Mouse (Mus musculus) ES-Bruce4 (cell line): Measurements from ENCODE around the gene Pofut1. TPM values are rescaled to one million over a fixed set of nuclear protein-coding genes. Genes with fewer than 3 reads are reported as not detected.

ENCODE experiments used
- H3K27ac ChIP-seq: 2 replicates; pipeline ENCODE4 v1.5.1; 2012; ENCODE audit warnings: low read length, inconsistent platforms; ENCODE audit not compliant: insufficient read depth
- H3K27me3 ChIP-seq: 2 replicates; pipeline ENCODE4 v1.6.1; 2012; ENCODE audit warnings: mild to moderate bottlenecking, low read length, inconsistent platforms; ENCODE audit not compliant: control insufficient read depth, poor library complexity, insufficient read depth, severe bottlenecking
- H3K36me3 ChIP-seq: 2 replicates; pipeline ENCODE4 v1.6.1; 2012; ENCODE audit warnings: inconsistent platforms, mild to moderate bottlenecking, low read length, moderate library complexity; ENCODE audit not compliant: control insufficient read depth, poor library complexity, insufficient read depth, severe bottlenecking
- H3K4me1 ChIP-seq: one replicate; pipeline ENCODE4 v1.8.1; 2011; ENCODE audit warnings: low read length; ENCODE audit not compliant: control insufficient read depth, insufficient read depth
- H3K4me3 ChIP-seq: 2 replicates; pipeline ENCODE4 v1.5.1; 2011; ENCODE audit warnings: low read depth, mild to moderate bottlenecking, low read length
- H3K9ac ChIP-seq: 2 replicates; pipeline ENCODE4 v1.6.1; 2012; ENCODE audit warnings: low read depth, mild to moderate bottlenecking, inconsistent platforms; ENCODE audit not compliant: poor library complexity, severe bottlenecking
- H3K9me3 ChIP-seq: replicated peaks from 2 replicates; pipeline ENCODE4 v1.6.1; 2012; ENCODE audit warnings: mild to moderate bottlenecking, low read length, inconsistent platforms; ENCODE audit not compliant: control insufficient read depth, poor library complexity, insufficient read depth, severe bottlenecking
- CTCF ChIP-seq: IDR thresholded peaks from one replicate; pipeline ENCODE4 v1.8.1; 2011; ENCODE audit warnings: low read depth, low read length
- EP300 ChIP-seq: IDR thresholded peaks from 2 replicates; pipeline ENCODE4 v1.6.1; 2011; ENCODE audit warnings: low read depth, low read length; ENCODE audit not compliant: insufficient read depth
- POLR2A ChIP-seq: IDR thresholded peaks from one replicate; pipeline ENCODE4 v1.8.1; 2011; ENCODE audit warnings: low read length; ENCODE audit not compliant: insufficient read depth
- polyA plus RNA-seq: library from polyadenylated mRNA; stranded (reverse); fragments of >200 nt; gene quantifications from 2 replicates; pipeline ENCODE4 v1.2.4, GENCODE M21; 2011; ENCODE audit warnings: low read depth; ENCODE audit not compliant: missing spikeins, insufficient read depth, insufficient read length

Pofut1 gene
- 22.0 and 25.6 TPM in 2 replicates for polyA plus RNA-seq

GRCm38 (mm10) chr2:153241250-153242014 is at the start of gene Pofut1, which contains the start of gene Plagl2:
Gene Pofut1, plus strand, starts transcription at chr2:153241533.
Gene Plagl2, minus strand, starts transcription at chr2:153241426.
- Histone ChIP-seq H3K4me3 (peak within 1 kb of the TSS; percentile 94), H3K4me1 (no peaks in the 10 kb centered on the region), H3K9ac (peak within 1 kb of the TSS; percentile 91), H3K27ac (0 out of 2 replicates have a peak within 1 kb of the TSS, but pooled peaks have one; percentile 13), H3K9me3 (no peaks in the 10 kb centered on the region), H3K36me3 (no peaks in the 10 kb centered on the region), H3K27me3 (no peaks in the 10 kb centered on the region)
- no peak for TF ChIP-seq CTCF
- no peak for TF ChIP-seq EP300

GRCm38 (mm10) chr2:153194255-153194654 is 47.1 kb upstream of the Pofut1 start:
- Histone ChIP-seq H3K27me3 (no peaks in the 10 kb centered on the region), H3K36me3 (peaks cover 28% of the 10 kb centered on the region), H3K9ac (no peak overlapping the region), H3K9me3 (no peaks in the 10 kb centered on the region), H3K27ac (no peak overlapping the region), H3K4me1 (no peaks in the 10 kb centered on the region), H3K4me3 (no peak overlapping the region)
- TF ChIP-seq EP300 (no peak), CTCF (no peak), POLR2A (no peak)

GRCm38 (mm10) chr2:153198485-153198884 is 42.8 kb upstream of the Pofut1 start:
- Histone ChIP-seq H3K9me3 (no peaks in the 10 kb centered on the region), H3K4me1 (no peaks in the 10 kb centered on the region), H3K9ac (no peak overlapping the region), H3K27ac (no peak overlapping the region), H3K36me3 (peaks cover 23% of the 10 kb centered on the region), H3K27me3 (no peaks in the 10 kb centered on the region), H3K4me3 (no peak overlapping the region)
- TF ChIP-seq CTCF (no peak), POLR2A (no peak), EP300 (no peak)

GRCm38 (mm10) chr2:153199114-153199513 is 42.2 kb upstream of the Pofut1 start:
- Histone ChIP-seq H3K4me3 (no peak overlapping the region), H3K9ac (no peak overlapping the region), H3K27ac (no peak overlapping the region), H3K9me3 (no peaks in the 10 kb centered on the region), H3K36me3 (peaks cover 25% of the 10 kb centered on the region), H3K27me3 (no peaks in the 10 kb centered on the region), H3K4me1 (no peaks in the 10 kb centered on the region)
- TF ChIP-seq POLR2A (no peak), EP300 (no peak), CTCF (no peak)

- Histone ChIP-seq H3K36me3 (peaks cover 18% of the 10 kb centered on the region), H3K27me3 (no peaks in the 10 kb centered on the region), H3K4me3 (no peak overlapping the region), H3K27ac (no peak overlapping the region), H3K4me1 (no peaks in the 10 kb centered on the region), H3K9me3 (no peaks in the 10 kb centered on the region), H3K9ac (no peak overlapping the region)
- TF ChIP-seq EP300 (no peak), CTCF (no peak), POLR2A (no peak)
These were observed 38.6 kb upstream of the Pofut1 start for GRCm38 (mm10) chr2:153202766-153203165.

GRCm38 (mm10) chr2:153208149-153208548 is 33.2 kb upstream of the Pofut1 start:
- H3K27ac ChIP-seq = no peak overlapping the region
- H3K27me3 ChIP-seq = no peaks in the 10 kb centered on the region
- H3K36me3 ChIP-seq = peaks cover 10% of the 10 kb centered on the region
- no peak for TF ChIP-seq POLR2A
- no peak for TF ChIP-seq CTCF
- TF ChIP-seq EP300 = no peak
- no peaks in the 10 kb centered on the region for H3K9me3 ChIP-seq
- no peaks in the 10 kb centered on the region for H3K4me1 ChIP-seq
- no peak overlapping the region for H3K9ac ChIP-seq
- H3K4me3 ChIP-seq = no peak overlapping the region
